Mouse (Mus musculus) erythroblast, embryonic 14.5 days (primary cell): ENCODE results near the gene Htr2a.

Experiments used
- GATA1 ChIP-seq: IDR thresholded peaks from 2 replicates; pipeline ENCODE4 v1.6.1; 2012; ENCODE audit warnings: low read length, inconsistent platforms, mixed read lengths
- TAL1 ChIP-seq: IDR thresholded peaks from 3 replicates; pipeline ENCODE4 v1.6.1; 2012; ENCODE audit warnings: low read length, inconsistent platforms, mixed read lengths

DNA sequence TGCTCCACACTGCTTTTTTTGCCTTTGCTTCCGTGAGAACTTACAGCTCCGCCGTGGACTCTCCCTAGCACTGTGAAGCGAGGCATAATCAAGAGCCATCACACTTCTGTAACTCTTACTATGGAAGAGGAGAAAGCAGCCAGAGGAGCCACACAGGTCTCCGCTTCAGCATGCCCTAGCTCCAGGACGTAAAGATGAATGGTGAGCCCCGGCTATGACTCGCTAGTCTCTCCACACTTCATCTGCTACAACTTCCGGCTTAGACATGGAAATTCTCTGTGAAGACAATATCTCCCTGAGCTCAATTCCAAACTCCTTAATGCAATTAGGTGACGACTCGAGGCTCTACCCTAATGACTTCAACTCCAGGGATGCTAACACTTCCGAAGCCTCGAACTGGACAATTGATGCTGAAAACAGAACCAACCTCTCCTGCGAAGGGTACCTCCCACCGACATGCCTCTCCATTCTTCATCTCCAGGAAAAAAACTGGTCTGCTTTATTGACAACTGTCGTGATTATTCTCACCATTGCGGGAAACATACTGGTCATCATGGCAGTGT is 1.1 kb downstream of the Htr2a start:
- TF ChIP-seq GATA1 (no peak), TAL1 (no peak)
